Mouse (Mus musculus) lung, embryonic 15.5 days (tissue): Measurements from ENCODE around the gene March4. TPM values are rescaled to one million over a fixed set of nuclear protein-coding genes. Genes with fewer than 3 reads are reported as not detected.

Source experiments
- ATAC-seq: fragments of 200-750 bp; cut with Nextera tagmentation; 2 replicates; pipeline ENCODE4 v1.8.0; 2017; ENCODE audit warnings: moderate number of reproducible peaks, borderline replicate concordance; ENCODE audit not compliant: low FRiP score, low TSS enrichment; ENCODE audit errors: extremely low read depth
- H3K27ac ChIP-seq: fragments of 300-500 bp; sonication (generic); 2 replicates; pipeline ENCODE4 v1.5.1; 2015; ENCODE audit warnings: moderate library complexity, mild to moderate bottlenecking, inconsistent platforms
- H3K27me3 ChIP-seq: fragments of 300-500 bp; sonication (generic); 2 replicates; pipeline ENCODE4 v1.6.1; 2015; ENCODE audit warnings: inconsistent platforms
- H3K36me3 ChIP-seq: fragments of 300-500 bp; sonication (generic); 2 replicates; pipeline ENCODE4 v1.6.1; 2015; ENCODE audit warnings: inconsistent platforms
- H3K4me1 ChIP-seq: fragments of 300-500 bp; sonication (generic); 2 replicates; pipeline ENCODE4 v1.6.1; 2015; ENCODE audit warnings: inconsistent platforms
- H3K4me2 ChIP-seq: fragments of 300-500 bp; sonication (generic); 2 replicates; pipeline ENCODE4 v1.6.1; 2015; ENCODE audit warnings: inconsistent platforms, mild to moderate bottlenecking, moderate library complexity
- H3K4me3 ChIP-seq: fragments of 300-500 bp; sonication (generic); 2 replicates; pipeline ENCODE4 v1.5.1; 2015; ENCODE audit warnings: mild to moderate bottlenecking, inconsistent platforms
- H3K9ac ChIP-seq: fragments of 300-500 bp; sonication (generic); 2 replicates; pipeline ENCODE4 v1.6.1; 2015; ENCODE audit warnings: inconsistent platforms
- H3K9me3 ChIP-seq: fragments of 300-500 bp; sonication (generic); 2 replicates; pipeline ENCODE4 v1.6.1; 2016; ENCODE audit warnings: inconsistent platforms
- WGBS: fragments of 180-500 bp; shearing (Covaris S2); methylation state at CpG from one replicate; pipeline ENCODE4 v1.1.7; 2015; 5-methylcytosine and 5-hydroxymethylcytosine counted together
- polyA plus RNA-seq: library from polyadenylated mRNA; unstranded; fragments of >200 nt; fragmentation: Nextera tagmentation; extraction: Ambion mirVana; gene quantifications from 2 replicates; pipeline ENCODE4 v1.2.1, GENCODE M21; 2015

March4 gene
- polyA plus RNA-seq, 1 experiment from 2014 or later: 0.06 TPM

DNA sequence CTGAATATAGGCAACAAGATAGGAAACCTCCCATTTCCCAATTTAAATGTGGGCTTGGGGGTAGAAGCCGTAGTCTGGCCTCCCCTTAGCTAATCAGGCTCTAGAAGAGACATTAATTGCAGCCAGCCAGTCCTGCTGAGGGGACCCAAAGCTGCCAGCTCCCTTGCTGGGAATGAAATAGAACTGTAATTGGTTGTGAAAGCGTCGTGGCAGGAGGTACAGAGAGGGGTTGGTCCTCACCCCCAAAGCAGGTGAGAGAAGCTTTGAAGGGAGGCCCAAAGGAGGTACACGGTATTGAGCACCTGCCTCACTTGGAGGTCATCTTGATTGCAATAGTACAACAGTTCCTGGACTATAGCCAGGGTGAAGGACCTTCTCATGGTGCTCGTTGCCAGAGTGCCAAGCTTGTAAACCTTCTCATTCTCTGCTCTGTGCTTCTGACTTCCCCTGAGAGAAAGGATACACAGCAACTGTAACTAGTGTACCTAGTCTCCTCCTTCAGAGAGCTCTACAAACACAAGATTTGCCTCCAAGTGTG lies 68.2 kb downstream of the March4 start:
- Histone ChIP-seq H3K9me3 (no peaks in the 10 kb centered on the region), H3K9ac (no peak overlapping the region), H3K27me3 (no peaks in the 10 kb centered on the region), H3K4me1 (no peaks in the 10 kb centered on the region), H3K27ac (no peak overlapping the region), H3K36me3 (no peaks in the 10 kb centered on the region), H3K4me2 (no peak overlapping the region), H3K4me3 (no peak overlapping the region)
- no peak for ATAC-seq
- 43% methylated on average over 5 of the region's 5 CpGs for WGBS

DNA sequence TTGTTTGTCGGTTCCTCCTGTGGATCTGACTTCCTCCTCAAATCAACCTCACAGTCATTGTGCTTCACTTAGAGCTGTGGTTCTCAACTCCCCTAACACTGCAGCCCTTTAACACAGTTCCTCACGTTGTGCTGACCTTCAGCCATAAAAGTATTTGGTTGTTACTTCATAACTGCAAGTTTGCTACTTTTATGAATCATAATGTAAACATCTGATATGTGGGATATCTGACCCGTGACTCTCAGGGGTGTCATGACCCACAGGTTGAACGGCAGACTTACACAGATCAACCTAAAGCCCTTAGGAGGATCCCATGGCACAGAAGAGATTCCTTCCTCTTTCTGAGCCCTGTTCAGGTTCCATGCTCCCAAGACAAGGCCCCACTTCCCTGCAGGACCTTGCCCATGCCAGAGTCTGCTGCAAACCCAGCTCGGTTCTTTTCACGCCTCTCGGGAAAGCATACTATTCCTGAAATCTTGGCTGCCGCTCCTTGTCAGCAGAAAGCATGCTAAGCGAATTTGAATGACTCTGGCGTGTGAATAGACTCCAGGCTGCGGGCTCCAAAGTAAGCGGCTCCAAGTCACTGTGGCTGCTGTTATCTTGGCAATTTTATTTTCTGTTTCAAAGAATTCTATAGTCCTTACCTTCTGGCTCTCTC lies 71.7 kb downstream of the March4 start:
- no peak overlapping the region for H3K9ac ChIP-seq
- WGBS: 29% methylated on average over 12 of the region's 12 CpGs
- no peaks in the 10 kb centered on the region for H3K9me3 ChIP-seq
- H3K36me3 ChIP-seq: no peaks in the 10 kb centered on the region
- H3K4me2 ChIP-seq: no peak overlapping the region
- H3K4me3 ChIP-seq: no peak overlapping the region
- no peak for ATAC-seq
- H3K27ac ChIP-seq: no peak overlapping the region
- H3K27me3 ChIP-seq: no peaks in the 10 kb centered on the region
- H3K4me1 ChIP-seq: no peaks in the 10 kb centered on the region

DNA sequence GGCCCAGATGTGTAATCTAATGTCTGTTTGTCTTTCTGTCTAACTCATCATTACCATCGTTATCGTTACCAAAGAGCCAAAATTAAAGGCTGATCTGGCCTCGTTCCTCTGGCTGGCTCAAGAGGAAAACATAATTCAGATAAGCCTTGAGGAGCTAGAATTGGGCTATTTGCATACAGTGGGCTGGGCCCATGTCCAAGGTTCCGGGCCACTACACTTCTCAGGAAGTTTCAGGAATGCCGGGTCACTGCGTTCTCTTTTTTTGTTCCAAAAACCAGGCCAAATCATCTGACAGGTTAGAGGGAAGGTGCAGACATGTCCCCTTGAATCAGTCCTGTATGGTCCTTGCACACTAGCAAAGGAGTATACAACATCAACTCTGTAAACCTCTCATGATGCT lies 74.2 kb downstream of the March4 start:
- no peak overlapping the region for H3K9ac ChIP-seq
- 35% methylated on average over 6 of the region's 6 CpGs for WGBS
- ATAC-seq: no peak
- no peaks in the 10 kb centered on the region for H3K4me1 ChIP-seq
- no peak overlapping the region for H3K27ac ChIP-seq
- H3K4me3 ChIP-seq: no peak overlapping the region
- H3K27me3 ChIP-seq: no peaks in the 10 kb centered on the region
- H3K36me3 ChIP-seq: no peaks in the 10 kb centered on the region
- no peak overlapping the region for H3K4me2 ChIP-seq
- no peaks in the 10 kb centered on the region for H3K9me3 ChIP-seq

DNA sequence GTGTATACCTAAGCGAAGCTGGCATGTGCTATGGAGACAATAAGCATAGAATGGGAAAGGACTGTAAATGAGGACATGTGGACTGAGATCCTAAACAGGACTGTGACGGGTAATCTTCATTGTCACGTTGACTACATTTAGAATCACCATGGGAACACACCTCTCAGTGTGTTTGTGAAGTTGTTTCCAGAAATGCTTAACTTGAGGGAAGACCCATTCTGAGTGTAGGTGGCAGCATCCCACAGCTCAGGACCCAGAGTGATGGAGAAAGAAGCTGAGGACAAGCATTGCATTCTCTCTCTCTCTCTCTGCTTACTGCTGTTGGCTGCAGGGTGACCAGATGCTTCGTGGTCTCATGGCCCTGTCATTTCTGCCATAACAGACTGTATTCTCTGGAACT lies 79.1 kb downstream of the March4 start:
- Histone ChIP-seq H3K4me3 (no peak overlapping the region), H3K9me3 (no peaks in the 10 kb centered on the region), H3K9ac (no peak overlapping the region), H3K4me1 (no peaks in the 10 kb centered on the region), H3K36me3 (no peaks in the 10 kb centered on the region), H3K27ac (no peak overlapping the region), H3K27me3 (no peaks in the 10 kb centered on the region), H3K4me2 (no peak overlapping the region)
- ATAC-seq: no peak
- 77% methylated on average over 4 of the region's 4 CpGs for WGBS

DNA sequence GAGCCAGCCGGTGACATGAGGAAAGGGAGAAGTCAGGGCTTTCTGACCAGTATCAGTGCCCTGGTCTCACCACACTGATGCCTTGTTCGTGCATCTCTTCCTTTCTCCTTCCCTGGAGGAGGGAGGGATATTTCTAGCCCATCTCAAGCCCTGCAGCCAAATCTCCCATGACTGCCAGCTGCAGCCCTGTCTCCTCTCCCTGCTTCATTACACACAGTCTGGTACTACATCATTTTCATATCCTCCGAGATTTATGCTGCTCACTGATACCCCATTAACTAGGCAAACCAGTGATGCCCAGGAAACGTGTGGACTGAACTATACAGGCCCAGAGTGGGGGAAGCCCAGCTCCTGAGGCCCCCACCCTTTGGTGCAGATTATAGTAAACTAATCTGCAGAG lies 80.8 kb downstream of the March4 start:
- Histone ChIP-seq H3K9me3 (no peaks in the 10 kb centered on the region), H3K36me3 (no peaks in the 10 kb centered on the region), H3K9ac (no peak overlapping the region), H3K27ac (no peak overlapping the region), H3K4me2 (no peak overlapping the region), H3K4me1 (no peaks in the 10 kb centered on the region), H3K4me3 (no peak overlapping the region), H3K27me3 (no peaks in the 10 kb centered on the region)
- no peak for ATAC-seq
- WGBS: 62% methylated on average over 4 of the region's 4 CpGs

DNA sequence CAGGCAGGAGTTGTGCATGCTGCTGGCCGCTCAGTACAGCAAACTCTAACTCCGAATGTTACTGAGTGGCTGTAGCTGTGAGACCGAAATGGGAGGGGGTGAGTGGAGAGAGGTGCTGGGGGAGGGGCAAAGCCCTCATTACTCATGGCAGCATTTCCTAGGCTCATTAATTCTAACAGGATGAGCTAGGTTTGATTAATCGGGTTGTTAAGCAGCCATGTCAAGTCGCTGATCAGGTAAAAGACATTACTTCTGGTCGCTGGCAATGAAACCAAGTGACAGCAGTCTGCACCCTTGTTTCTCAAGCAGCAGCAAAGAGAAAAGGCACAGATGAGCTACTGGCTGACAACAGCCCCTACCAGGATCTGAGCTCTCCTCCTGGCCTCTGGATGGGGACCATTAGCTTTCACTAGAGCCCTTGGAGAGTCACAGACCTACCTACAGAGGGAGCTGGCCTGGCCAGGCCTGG lies 82.0 kb downstream of the March4 start:
- no peak for ATAC-seq
- 64% methylated on average over 6 of the region's 6 CpGs for WGBS

DNA sequence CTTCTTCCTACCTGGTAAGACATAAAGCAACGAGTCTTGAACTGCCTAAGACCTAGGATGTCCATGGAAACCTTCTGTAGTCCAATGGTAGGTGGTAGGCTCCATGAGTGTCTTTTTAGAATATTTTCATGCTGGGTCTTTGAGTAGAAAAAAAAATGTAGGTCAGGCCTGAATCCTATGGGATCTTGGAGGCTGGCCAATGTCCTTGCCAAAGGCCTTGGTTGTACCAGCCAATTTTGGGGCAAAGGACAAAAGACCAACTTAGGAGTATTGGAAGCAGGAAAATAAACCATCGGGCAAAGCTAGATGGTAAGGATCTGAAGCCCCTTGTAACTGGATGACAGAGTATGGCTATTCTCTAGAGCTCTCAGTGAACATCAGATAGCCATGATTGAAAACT lies 83.9 kb downstream of the March4 start:
- H3K4me3 ChIP-seq: no peak overlapping the region
- no peaks in the 10 kb centered on the region for H3K4me1 ChIP-seq
- no peaks in the 10 kb centered on the region for H3K36me3 ChIP-seq
- H3K4me2 ChIP-seq: no peak overlapping the region
- no peak overlapping the region for H3K9ac ChIP-seq
- no peak for ATAC-seq
- H3K9me3 ChIP-seq: no peaks in the 10 kb centered on the region
- no peaks in the 10 kb centered on the region for H3K27me3 ChIP-seq
- 77% methylated on average over 2 of the region's 2 CpGs for WGBS
- no peak overlapping the region for H3K27ac ChIP-seq

More for the DNA sequence above, 82.0 kb downstream of the March4 start:
- no peak overlapping the region for H3K9ac ChIP-seq
- H3K9me3 ChIP-seq: no peaks in the 10 kb centered on the region
- H3K4me3 ChIP-seq: no peak overlapping the region
- no peaks in the 10 kb centered on the region for H3K4me1 ChIP-seq
- H3K27ac ChIP-seq: no peak overlapping the region
- no peaks in the 10 kb centered on the region for H3K36me3 ChIP-seq
- no peaks in the 10 kb centered on the region for H3K27me3 ChIP-seq
- H3K4me2 ChIP-seq: no peak overlapping the region

DNA sequence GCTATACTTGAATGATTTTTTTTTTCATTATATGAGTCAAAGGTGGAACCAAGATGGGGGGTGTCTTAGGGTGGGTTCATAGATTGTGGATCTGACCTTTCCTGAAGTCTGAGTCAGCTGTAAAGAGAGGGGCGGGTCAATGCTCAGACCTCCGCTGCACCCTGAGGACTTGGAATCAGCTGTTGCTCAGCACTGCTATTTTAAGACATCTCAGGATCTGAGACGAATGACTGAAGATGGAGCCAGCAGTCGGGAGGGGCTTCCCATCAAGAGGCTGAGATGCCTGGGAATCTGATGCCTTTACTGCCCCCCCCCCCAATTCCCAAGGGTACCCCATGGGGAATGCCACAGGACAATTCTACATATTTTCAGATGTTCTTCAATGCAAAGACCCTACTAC lies 85.9 kb downstream of the March4 start:
- H3K27ac ChIP-seq: no peak overlapping the region
- H3K36me3 ChIP-seq: no peaks in the 10 kb centered on the region
- H3K9ac ChIP-seq: no peak overlapping the region
- WGBS: 66% methylated on average over 4 of the region's 4 CpGs
- H3K27me3 ChIP-seq: no peaks in the 10 kb centered on the region
- no peak overlapping the region for H3K4me3 ChIP-seq
- no peak overlapping the region for H3K4me2 ChIP-seq
- H3K4me1 ChIP-seq: no peaks in the 10 kb centered on the region
- ATAC-seq: no peak
- H3K9me3 ChIP-seq: no peaks in the 10 kb centered on the region

DNA sequence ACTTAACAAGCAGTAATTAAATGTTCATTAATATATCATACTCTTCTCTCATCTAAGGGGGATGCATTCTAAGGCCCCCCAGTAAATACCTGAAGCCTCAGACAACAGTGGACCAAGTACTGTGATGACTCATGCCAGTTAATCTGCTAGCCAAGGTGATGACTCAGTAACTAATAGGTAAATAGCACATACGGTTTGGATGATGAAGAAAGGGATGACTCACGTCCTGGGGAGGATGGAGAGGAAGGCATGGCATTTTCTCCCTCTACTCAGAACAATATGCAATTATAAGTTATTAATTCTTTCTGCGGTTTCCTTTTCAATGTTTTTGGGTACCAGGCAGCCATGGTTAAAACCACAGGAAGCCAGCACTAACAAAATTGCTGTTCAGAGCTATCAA lies 87.0 kb downstream of the March4 start:
- 75% methylated on average over 3 of the region's 3 CpGs for WGBS
- H3K4me1 ChIP-seq: no peaks in the 10 kb centered on the region

DNA sequence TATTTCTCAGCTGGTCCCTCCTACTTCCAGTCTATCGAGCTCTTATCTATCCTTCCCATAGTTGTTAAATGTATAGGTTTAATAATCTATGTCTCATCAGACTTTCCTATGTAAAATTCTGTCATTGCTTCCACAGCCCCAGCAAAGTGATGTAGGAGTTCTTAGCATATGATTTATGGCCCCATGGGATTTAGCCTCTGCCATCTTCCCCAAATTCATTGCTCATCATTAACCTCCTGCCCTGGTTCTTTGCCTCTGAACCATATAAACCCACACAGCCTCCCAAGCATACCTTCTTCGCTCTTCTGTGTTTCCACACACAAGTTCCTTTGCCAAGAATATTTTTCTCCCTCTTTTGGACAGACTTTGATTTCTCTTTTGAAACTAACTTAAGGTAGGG lies 94.0 kb downstream of the March4 start:
- no peak overlapping the region for H3K9ac ChIP-seq
- ATAC-seq: no peak
- H3K27ac ChIP-seq: no peak overlapping the region
- no peak overlapping the region for H3K4me3 ChIP-seq
- no peaks in the 10 kb centered on the region for H3K36me3 ChIP-seq
- H3K4me2 ChIP-seq: no peak overlapping the region
- H3K4me1 ChIP-seq: no peaks in the 10 kb centered on the region
- H3K27me3 ChIP-seq: no peaks in the 10 kb centered on the region
- no peaks in the 10 kb centered on the region for H3K9me3 ChIP-seq
- 80% methylated on average over 2 of the region's 2 CpGs for WGBS

More for the DNA sequence above, 87.0 kb downstream of the March4 start:
- H3K4me2 ChIP-seq: no peak overlapping the region
- H3K27me3 ChIP-seq: no peaks in the 10 kb centered on the region
- ATAC-seq: no peak
- no peaks in the 10 kb centered on the region for H3K9me3 ChIP-seq
- no peaks in the 10 kb centered on the region for H3K36me3 ChIP-seq
- no peak overlapping the region for H3K4me3 ChIP-seq
- H3K9ac ChIP-seq: no peak overlapping the region
- H3K27ac ChIP-seq: no peak overlapping the region

DNA sequence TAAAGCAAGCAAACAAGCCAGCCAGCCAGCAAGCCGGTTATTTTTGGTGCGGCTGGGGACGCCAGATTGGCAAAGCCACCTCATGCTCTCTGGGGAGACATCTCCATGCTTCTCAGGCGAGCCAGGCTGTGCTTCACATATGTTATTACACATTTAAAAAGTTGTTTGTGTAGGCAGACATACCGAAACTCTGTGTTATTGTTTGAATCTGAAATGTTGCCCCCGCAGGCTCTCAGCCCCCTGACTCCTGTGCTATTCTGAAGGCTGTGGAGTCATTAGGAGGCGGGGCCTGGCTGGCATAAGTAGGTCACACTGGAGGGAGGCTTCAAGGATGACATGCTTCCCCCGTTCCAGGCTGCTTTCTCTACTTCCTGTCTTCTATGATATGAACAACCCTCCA lies 97.6 kb downstream of the March4 start:
- no peak for ATAC-seq
- Histone ChIP-seq H3K9ac (no peak overlapping the region), H3K4me1 (no peaks in the 10 kb centered on the region), H3K4me3 (no peak overlapping the region), H3K27me3 (no peaks in the 10 kb centered on the region), H3K4me2 (no peak overlapping the region), H3K27ac (no peak overlapping the region), H3K9me3 (no peaks in the 10 kb centered on the region), H3K36me3 (no peaks in the 10 kb centered on the region)
- WGBS: 66% methylated on average over 8 of the region's 8 CpGs

DNA sequence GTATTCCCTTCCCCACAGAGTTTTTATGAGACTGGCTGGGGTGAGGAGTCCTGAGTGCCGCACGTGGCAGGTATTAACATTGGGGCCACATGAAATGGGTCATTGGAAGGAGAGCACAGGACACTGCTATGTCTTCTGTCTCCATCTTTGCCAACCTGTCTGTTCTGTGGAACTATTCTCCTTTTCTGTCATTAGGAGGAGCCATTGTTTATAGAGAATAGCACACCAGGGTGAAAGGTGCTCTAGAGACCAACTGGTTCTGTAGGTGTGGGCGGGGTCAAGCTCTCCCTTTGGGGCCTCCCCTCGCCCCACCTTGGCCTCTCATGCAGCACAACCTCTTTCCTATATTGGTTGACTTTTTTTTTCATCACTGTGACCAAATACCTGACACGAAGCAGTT lies 99.8 kb downstream of the March4 start:
- ATAC-seq: no peak
- Histone ChIP-seq H3K36me3 (no peaks in the 10 kb centered on the region), H3K9me3 (no peaks in the 10 kb centered on the region), H3K27me3 (no peaks in the 10 kb centered on the region), H3K4me2 (no peak overlapping the region), H3K4me1 (no peaks in the 10 kb centered on the region), H3K27ac (no peak overlapping the region), H3K9ac (no peak overlapping the region), H3K4me3 (no peak overlapping the region)
- WGBS: 74% methylated on average over 5 of the region's 5 CpGs

DNA sequence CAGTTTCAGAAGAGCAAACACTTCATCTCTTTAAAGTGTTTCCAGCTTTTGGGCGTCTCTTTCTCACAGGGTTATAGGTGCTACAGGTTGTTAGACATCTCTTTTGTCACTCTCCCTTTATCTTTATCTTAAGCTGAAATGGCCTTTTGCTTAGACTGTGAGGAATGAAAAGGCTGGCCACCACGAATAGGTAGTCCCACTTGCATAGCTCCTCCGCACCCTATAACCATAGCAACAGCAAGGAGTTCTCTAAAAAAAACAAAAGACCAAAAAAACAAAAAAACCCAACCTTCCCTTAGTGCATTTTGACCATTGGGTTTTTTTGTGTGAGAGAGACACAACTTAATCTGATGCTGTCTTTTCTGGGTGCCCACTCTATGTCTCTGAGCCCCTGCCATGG lies 102.2 kb downstream of the March4 start:
- H3K27me3 ChIP-seq: no peaks in the 10 kb centered on the region
- no peaks in the 10 kb centered on the region for H3K36me3 ChIP-seq
- ATAC-seq: no peak
- no peak overlapping the region for H3K4me3 ChIP-seq
- no peak overlapping the region for H3K27ac ChIP-seq
- H3K9ac ChIP-seq: no peak overlapping the region
- no peak overlapping the region for H3K4me2 ChIP-seq
- no peaks in the 10 kb centered on the region for H3K4me1 ChIP-seq
- 45% methylated on average over 3 of the region's 3 CpGs for WGBS
- no peaks in the 10 kb centered on the region for H3K9me3 ChIP-seq
